Mouse (Mus musculus) MEL-GATA-1-ER (cell line): Measurements from ENCODE around the gene Olfr1252.

Source experiments
- DNase-seq: peaks from one replicate; pipeline ENCODE4 v3.0.0-alpha.2; 2012; ENCODE audit warnings: low read depth; ENCODE audit errors: extremely low read depth

The Olfr1252 gene

GRCm38 (mm10) chr2:89724912-89725311, at the start of gene Olfr1252:
Olfr1252 (minus strand) TSS chr2:89725012.
- DNase-seq = no peak

DNA sequence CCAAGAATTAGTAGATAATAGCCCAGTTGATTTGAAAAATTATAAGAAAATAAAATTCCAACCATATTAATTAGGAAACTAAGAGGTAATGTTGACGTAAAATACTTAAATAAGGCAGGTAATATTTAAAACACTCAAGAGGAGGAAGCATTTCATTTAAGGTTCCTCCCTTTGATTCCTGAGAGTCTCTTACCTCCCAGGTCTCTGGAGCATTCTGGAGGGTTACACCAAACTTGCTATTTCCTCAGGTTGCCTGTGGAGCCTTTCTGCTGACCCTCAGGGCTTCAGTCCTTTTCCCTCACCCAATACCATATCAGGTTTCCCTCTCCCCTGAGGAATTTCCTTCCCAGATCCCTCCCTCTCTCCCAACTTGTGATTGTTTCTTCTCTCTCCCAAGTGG, 32.2 kb upstream of the Olfr1252 start, which contains the start of gene Olfr1253:
TSS of gene Olfr1253 (minus strand) at position 101 of the 400 bp plus-strand sequence.
- no peak for DNase-seq

DNA sequence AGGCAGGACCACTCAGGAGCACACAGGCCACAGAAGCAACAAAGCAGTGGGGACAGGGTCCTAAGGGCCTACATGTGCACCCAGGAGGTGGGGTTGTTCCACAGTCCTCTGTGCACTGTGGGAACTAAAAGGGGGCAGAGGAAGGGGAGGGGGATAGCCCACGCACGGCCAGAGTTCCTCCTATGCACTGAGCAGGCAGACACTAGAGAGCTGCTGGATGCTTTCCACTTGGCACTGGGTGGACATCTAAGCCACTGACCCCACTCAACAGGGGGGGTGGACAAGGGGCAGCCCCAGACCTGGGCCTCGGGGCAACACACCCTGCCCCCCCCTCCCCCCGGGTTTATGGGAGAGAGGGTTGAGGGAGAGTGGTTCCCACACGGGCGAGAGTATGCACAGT, 32.8 kb downstream of the Olfr1252 start:
- no peak for DNase-seq

DNA sequence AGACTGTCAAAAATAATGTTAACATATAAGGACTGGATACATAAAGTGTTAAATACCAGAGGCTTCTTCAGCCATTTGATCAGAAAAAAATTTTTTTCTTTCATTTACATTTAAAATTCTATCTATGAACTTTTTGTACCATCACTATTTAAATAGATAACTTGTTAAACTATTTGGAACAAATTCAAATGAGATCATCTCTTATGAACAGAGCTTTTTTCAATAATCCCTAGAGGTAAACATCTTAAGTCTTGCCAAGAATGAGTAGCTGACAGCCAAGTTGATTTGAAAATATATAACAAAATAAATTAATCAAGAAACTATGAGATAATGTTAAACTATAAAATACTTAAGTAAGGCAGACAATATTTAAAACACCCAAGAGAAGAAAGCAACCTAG, 53.0 kb downstream of the Olfr1252 start, which contains the start of gene Olfr1251:
TSS of gene Olfr1251 (minus strand) at position 101 of the 400 bp plus-strand sequence.
- DNase-seq = no peak
